Mouse (Mus musculus): ENCODE results near the gene Col26a1. TPM values are rescaled to one million over a fixed set of nuclear protein-coding genes. Genes with fewer than 3 reads are reported as not detected.
A peak's percentile ranks its signal among the peaks of the same experiment; 100 is the strongest.

The Col26a1 gene
- total and polyA plus RNA-seq, 2 experiments from 2014 or later, result 35.5 to 61.9 TPM

DNA sequence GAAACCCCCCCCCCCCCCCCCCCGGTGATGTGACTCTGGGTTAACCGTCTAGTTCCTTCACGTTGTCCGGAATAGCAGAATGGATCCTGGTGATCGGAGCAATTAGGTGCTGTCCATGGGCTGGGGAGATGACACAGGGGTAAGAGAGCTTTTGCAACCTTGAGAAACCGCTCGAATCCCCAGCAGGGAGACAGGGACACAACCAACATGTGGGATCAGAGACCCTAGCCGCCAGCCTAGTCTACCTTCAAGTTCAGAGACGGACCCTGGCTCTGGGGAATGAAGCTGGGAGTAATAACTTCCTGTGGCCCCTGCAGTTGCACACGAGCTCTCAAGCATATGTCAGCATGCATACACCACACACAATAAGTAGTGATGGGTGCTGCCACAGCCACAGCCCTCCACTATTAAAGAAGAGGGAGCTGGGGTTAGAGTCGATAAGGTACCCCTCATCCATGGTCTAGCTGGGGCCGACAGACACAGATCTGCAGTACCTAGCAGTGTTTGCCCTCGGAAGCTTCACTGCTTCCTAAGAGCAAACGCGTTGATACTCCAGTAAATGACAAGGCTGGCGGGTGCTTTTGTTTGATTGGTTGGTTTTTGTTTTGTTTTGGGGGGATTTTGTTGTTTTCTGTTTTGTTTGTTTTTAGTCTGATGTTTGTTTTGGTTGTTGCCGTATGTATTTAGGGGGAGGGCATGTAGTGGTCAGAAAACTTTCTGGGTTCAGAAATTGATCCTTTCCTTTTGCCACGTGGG, 36.7 kb upstream of the Col26a1 start:
- ATAC-seq (ENCODE audit: low FRiP score), result peak; percentile 31
- no peaks in the 10 kb centered on the region for H3K9me3 ChIP-seq (ENCODE audit: low read length)
- 20% methylated on average over 18 of the region's 18 CpGs for WGBS

DNA sequence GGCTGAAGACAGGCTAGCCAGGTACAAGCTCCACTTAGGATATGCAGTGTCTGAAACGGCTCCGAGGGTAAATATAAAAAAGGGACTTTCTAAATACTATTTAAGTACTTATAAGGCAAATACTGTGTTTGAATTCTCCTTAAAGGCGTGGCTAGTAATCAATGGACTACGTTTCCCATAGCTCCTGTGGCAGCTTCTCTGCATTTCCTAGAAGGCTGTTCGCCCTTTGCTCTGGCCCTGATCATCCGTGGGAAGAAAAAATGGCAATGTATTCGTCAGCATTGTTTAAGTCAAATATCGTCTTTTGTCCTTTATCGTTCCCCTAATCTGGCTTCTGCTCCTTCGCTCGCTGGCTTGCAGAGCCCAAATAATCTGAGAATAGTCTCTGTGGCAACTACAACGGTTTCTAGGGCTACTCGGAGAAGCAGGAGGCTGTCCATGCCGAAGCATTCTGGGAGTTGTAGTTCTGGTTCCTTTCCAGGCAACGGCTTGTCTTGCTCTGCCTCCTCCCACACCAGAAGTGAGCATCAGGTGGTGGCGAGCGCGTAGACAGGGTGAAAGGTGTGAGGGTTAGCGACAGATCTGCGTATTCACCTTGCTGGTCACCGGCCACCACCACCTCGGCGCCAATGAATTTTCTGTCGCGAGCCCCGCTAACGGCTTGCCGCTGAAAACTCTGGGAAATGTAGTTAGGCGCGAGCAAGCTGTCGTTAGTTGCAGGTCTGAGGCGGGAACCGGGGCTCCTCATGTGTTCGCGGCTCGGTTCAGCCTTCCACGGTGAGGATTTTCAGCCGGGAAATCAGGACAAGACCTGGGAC, 35.9 kb upstream of the Col26a1 start:
- H3K4me2 ChIP-seq (ENCODE audit: low read depth, low read length, poor library complexity, severe bottlenecking), result peak overlapping the region; percentile 83
- no peaks in the 10 kb centered on the region for H3K9me3 ChIP-seq (ENCODE audit: low read length)
- peak; percentile 94 for DNase-seq (ENCODE audit: low spot score)
- TF ChIP-seq CTCF (IDR thresholded peaks at IDR 0.05), result no peak
- 4% methylated on average over 38 of the region's 38 CpGs for WGBS
- H3K4me1 ChIP-seq (ENCODE audit: insufficient read depth, low read length), result 0 out of 2 replicates have a peak, but pooled peaks cover 4% of the 10 kb centered on the region
- no peaks in the 10 kb centered on the region for H3K27me3 ChIP-seq (ENCODE audit: insufficient read depth, low read length)
- peak overlapping the region; percentile 82 for H3K27ac ChIP-seq (ENCODE audit: low read depth, low read length)
- peak overlapping the region; percentile 57 for H3K4me3 ChIP-seq (ENCODE audit: low read depth, low read length)
- peak; percentile 81 for ATAC-seq (ENCODE audit: low FRiP score)
- 0 out of 2 replicates have a peak, but pooled peaks cover under 1% of the 10 kb centered on the region for H3K36me3 ChIP-seq (ENCODE audit: insufficient read depth, low read length)
- peak overlapping the region; percentile 74 for H3K9ac ChIP-seq (replicated peaks; ENCODE audit: low read length, poor library complexity, severe bottlenecking)

More for the DNA sequence above, 36.7 kb upstream of the Col26a1 start:
- no peak for TF ChIP-seq CTCF (IDR thresholded peaks at IDR 0.05)
- Histone ChIP-seq H3K9ac (replicated peaks; ENCODE audit: low read length, poor library complexity, severe bottlenecking) (peak overlapping the region; percentile 74), H3K27me3 (ENCODE audit: insufficient read depth, low read length) (no peaks in the 10 kb centered on the region), H3K4me1 (ENCODE audit: insufficient read depth, low read length) (0 out of 2 replicates have a peak, but pooled peaks cover 4% of the 10 kb centered on the region), H3K4me2 (ENCODE audit: low read depth, low read length, poor library complexity, severe bottlenecking) (peak overlapping the region; percentile 83), H3K4me3 (ENCODE audit: low read depth, low read length) (peak overlapping the region; percentile 57), H3K27ac (ENCODE audit: low read depth, low read length) (peak overlapping the region; percentile 82; the same call in 1 of the 2 replicates), H3K36me3 (ENCODE audit: insufficient read depth, low read length) (no peaks in the 10 kb centered on the region)
- DNase-seq (ENCODE audit: low spot score), result no peak

DNA sequence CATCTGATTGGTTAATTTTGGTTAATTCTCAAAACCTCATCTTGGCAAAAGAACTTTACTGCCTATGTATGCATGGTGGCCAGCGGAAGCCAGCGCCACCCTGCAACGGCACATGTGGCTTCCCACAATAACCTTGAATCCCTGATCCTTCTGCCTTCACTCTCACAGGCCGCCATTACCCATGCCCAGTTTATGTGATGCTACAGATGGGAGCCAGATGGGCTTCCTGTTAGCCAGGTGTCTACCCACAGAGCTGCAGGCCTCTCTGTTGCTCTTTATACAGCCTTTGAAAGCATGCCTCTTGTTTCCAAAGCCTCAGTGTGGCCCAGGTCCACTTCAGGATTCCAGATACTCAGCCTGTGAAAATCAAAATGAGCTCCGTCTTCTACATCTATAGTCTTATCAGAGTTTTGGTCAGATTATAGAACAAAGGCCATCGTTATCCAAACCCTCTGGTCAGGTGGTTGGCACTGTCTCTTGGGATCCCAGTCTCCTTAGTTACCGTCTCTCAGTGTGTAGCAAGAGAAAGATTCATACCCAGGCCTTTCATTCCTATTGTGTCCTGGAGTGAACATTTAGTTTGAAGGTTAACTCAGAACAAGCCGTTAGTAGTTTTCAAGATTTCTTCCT, 34.7 kb upstream of the Col26a1 start:
- Histone ChIP-seq H3K4me2 (ENCODE audit: low read depth, low read length, poor library complexity, severe bottlenecking) (no peak overlapping the region), H3K4me1 (ENCODE audit: insufficient read depth, low read length) (0 out of 2 replicates have a peak, but pooled peaks cover 4% of the 10 kb centered on the region), H3K27ac (ENCODE audit: low read depth, low read length) (no peak overlapping the region), H3K9ac (replicated peaks; ENCODE audit: low read length, poor library complexity, severe bottlenecking) (no peak overlapping the region), H3K36me3 (ENCODE audit: insufficient read depth, low read length) (peaks cover 12% of the 10 kb centered on the region), H3K4me3 (ENCODE audit: low read depth, low read length) (no peak overlapping the region), H3K9me3 (ENCODE audit: low read length) (no peaks in the 10 kb centered on the region), H3K27me3 (ENCODE audit: insufficient read depth, low read length) (no peaks in the 10 kb centered on the region)
- 96% methylated on average over 8 of the region's 8 CpGs for WGBS
- DNase-seq (ENCODE audit: low spot score) (no peak), ATAC-seq (ENCODE audit: low FRiP score) (no peak)
- no peak for TF ChIP-seq CTCF (IDR thresholded peaks at IDR 0.05)

DNA sequence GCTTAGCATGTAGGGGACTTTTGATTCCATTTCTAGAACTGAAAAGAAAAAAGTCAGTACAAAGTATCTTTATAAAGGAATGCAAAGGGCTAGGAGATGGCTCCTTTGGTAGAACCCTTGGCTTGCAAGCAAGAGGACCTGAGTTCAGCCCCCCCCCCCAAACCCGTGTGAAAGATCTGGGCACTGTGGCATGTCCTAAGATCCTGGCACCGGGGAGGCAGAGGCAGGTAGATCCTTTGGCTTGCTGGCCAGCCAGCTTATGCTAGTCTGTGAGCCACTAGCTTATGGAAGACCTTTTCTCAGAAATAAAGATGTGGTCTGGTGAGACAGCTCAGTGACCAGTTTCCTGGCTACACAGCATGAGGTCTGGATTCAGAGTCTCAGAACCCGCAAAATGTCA, 31.2 kb upstream of the Col26a1 start:
- Histone ChIP-seq H3K27me3 (ENCODE audit: insufficient read depth, low read length) (no peaks in the 10 kb centered on the region), H3K36me3 (ENCODE audit: insufficient read depth, low read length) (peaks cover 36% of the 10 kb centered on the region), H3K27ac (ENCODE audit: low read depth, low read length) (no peak overlapping the region), H3K9me3 (ENCODE audit: low read length) (no peaks in the 10 kb centered on the region), H3K4me2 (ENCODE audit: low read depth, low read length, poor library complexity, severe bottlenecking) (no peak overlapping the region), H3K4me3 (ENCODE audit: low read depth, low read length) (no peak overlapping the region), H3K4me1 (ENCODE audit: insufficient read depth, low read length) (peaks cover 2% of the 10 kb centered on the region; the same call in 1 of the 2 replicates), H3K9ac (replicated peaks; ENCODE audit: low read length, poor library complexity, severe bottlenecking) (no peak overlapping the region)
- DNase-seq (ENCODE audit: low spot score), result no peak
- no peak for TF ChIP-seq CTCF (IDR thresholded peaks at IDR 0.05)
- no peak for ATAC-seq (ENCODE audit: low FRiP score)
- 80% methylated on average over 3 of the region's 3 CpGs for whole genome bisulfite sequencing

DNA sequence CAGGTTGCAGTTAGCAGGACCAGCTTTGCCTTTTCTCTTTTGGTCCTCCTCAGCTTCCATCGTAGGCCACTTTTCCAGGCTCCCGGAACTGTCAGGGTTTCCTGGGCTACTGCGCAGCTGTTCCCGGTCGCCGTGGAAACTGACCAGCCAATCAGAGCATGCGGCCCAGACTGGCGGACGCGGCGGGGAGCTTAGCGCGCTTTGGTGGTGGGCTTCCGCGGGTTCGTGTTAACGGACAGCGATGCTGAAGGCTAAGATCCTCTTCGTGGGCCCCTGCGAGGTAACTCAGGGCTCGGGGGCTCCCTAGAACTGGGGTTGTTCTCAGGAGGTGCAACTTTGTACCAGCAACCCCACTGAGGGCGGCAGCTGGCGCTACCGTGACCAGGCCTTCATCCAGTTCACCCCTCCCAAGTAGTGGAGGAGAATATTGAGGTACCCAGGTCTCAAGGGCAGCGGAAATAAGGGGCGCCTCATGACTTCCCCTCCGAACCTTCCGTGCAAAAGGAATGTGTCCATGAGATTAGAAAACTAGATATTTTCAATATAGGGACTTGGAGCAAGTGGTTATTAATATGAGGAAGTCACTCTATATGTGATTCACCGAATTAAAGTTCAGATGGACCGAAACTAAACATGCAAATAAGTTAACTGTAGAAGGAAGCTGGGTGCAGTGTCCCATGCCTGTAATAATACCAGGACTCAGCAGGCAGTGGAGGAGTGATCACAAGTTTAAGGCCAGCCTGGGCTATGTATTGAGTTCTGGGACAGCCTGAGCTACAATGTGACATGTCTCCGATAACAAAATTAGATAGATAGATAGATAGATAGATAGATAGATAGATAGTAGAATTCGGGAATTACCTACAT, 25.2 kb upstream of the Col26a1 start, which contains the start of gene Ift22:
TSS of gene Ift22 (plus strand) at position 160 of the 867 bp plus-strand sequence.
- 8% methylated on average over 32 of the region's 32 CpGs for WGBS
- ATAC-seq (ENCODE audit: low FRiP score), result peak; percentile 92
- H3K4me3 ChIP-seq (ENCODE audit: low read depth, low read length), result peak within 1 kb of the TSS; percentile 67
- H3K36me3 ChIP-seq (ENCODE audit: insufficient read depth, low read length), result peaks cover 30% of the 10 kb centered on the region
- no peaks in the 10 kb centered on the region for H3K9me3 ChIP-seq (ENCODE audit: low read length)
- H3K27ac ChIP-seq (ENCODE audit: low read depth, low read length), result peak within 1 kb of the TSS; percentile 40; the same call in 1 of the 2 replicates
- peak within 1 kb of the TSS; percentile 83 for H3K9ac ChIP-seq (replicated peaks; ENCODE audit: low read length, poor library complexity, severe bottlenecking)
- no peak for TF ChIP-seq CTCF (IDR thresholded peaks at IDR 0.05)
- peaks cover 5% of the 10 kb centered on the region; the same call in 1 of the 2 replicates for H3K4me1 ChIP-seq (ENCODE audit: insufficient read depth, low read length)
- DNase-seq (ENCODE audit: low spot score), result peak; percentile 96
- no peaks in the 10 kb centered on the region for H3K27me3 ChIP-seq (ENCODE audit: insufficient read depth, low read length)
- H3K4me2 ChIP-seq (ENCODE audit: low read depth, low read length, poor library complexity, severe bottlenecking), result peak within 1 kb of the TSS; percentile 65

All from midbrain, postnatal 0 days (tissue).